Mouse (Mus musculus): ENCODE data around the gene Gimap8. TPM values are rescaled to one million over a fixed set of nuclear protein-coding genes. Genes with fewer than 3 reads are reported as not detected.

Gene Gimap8
- total and polyA plus RNA-seq, 3 experiments = 21.6 to 28.5 (median 27.5) TPM

GRCm38 (mm10) chr6:48610657-48611056 is 36.4 kb upstream of the Gimap8 start:
- no peaks in the 10 kb centered on the region for H3K27me3 ChIP-seq (replicated peaks)
- H3K4me3 ChIP-seq (replicated peaks in 1 of 3; ENCODE audit: low read depth in 2 of 3, low read length in 2 of 3, poor library complexity in 1 of 3) = no peak overlapping the region
- no peak overlapping the region for H3K9ac ChIP-seq (ENCODE audit: insufficient read depth, low read depth)
- TF ChIP-seq ZC3H11A (IDR thresholded peaks at IDR 0.05; ENCODE audit: low read depth, low read length) (no peak), RAD21 (IDR thresholded peaks at IDR 0.05; ENCODE audit: low read depth, low read length) (peak; percentile 0), USF1 (IDR thresholded peaks at IDR 0.05; ENCODE audit: low read depth, low read length) (no peak), CTCF (conservative IDR thresholded peaks at IDR 0.05 in 1 of 2, IDR thresholded peaks at IDR 0.05 in 1 of 2; ENCODE audit: low read depth in 2 of 2, low read length in 2 of 2) (0 out of 4 replicates have a peak, but pooled peaks of 1 of the 2 experiments have one; percentile 7)
- no peak for DNase-seq (ENCODE audit: extremely low read depth)
- dilution Hi-C loops (cut with MboI; ENCODE audit: extremely low pct_ligation_motif_present, extremely low pct_unique_long_range_greater_than_20kb, low sequenced_read_pairs) (no loop called here), in situ Hi-C loops (cut with MboI; ENCODE audit: low pct_ligation_motif_present, low pct_unique_long_range_greater_than_20kb, low sequenced_read_pairs) (no loop called here)
- no peaks in the 10 kb centered on the region for H3K9me3 ChIP-seq (replicated peaks; ENCODE audit: low read length)
- H3K36me3 ChIP-seq (replicated peaks in 1 of 2; ENCODE audit: control insufficient read depth in 1 of 2, insufficient read depth in 1 of 2, low read length in 1 of 2) = peaks cover 13 to 63% of the 10 kb centered on the region in 2 experiments
- H3K4me1 ChIP-seq (ENCODE audit: control insufficient read depth in 1 of 2, insufficient read depth in 2 of 2) = peaks cover 0 to 12% of the 10 kb centered on the region in 2 experiments; a peak in 1 of 4 replicates
- H3K4me2 ChIP-seq (ENCODE audit: insufficient read depth, low read depth, poor library complexity, severe bottlenecking) = no peak overlapping the region
- no peak overlapping the region for H3K27ac ChIP-seq (ENCODE audit: insufficient read depth, low read depth)
- H3K79me2 ChIP-seq (replicated peaks; ENCODE audit: control insufficient read depth, extremely low read depth, insufficient read depth, poor library complexity, severe bottlenecking) = no peaks in the 10 kb centered on the region

GRCm38 (mm10) chr6:48613464-48613863 is 33.6 kb upstream of the Gimap8 start:
- Histone ChIP-seq H3K79me2 (replicated peaks; ENCODE audit: control insufficient read depth, extremely low read depth, insufficient read depth, poor library complexity, severe bottlenecking) (no peaks in the 10 kb centered on the region), H3K27me3 (replicated peaks) (no peaks in the 10 kb centered on the region), H3K4me1 (ENCODE audit: control insufficient read depth in 1 of 2, insufficient read depth in 2 of 2) (peaks cover 0 to 12% of the 10 kb centered on the region in 2 experiments; a peak in 1 of 4 replicates), H3K36me3 (replicated peaks in 1 of 2; ENCODE audit: control insufficient read depth in 1 of 2, insufficient read depth in 1 of 2, low read length in 1 of 2) (peaks cover 13 to 81% of the 10 kb centered on the region in 2 experiments), H3K9ac (ENCODE audit: insufficient read depth, low read depth) (no peak overlapping the region), H3K4me2 (ENCODE audit: insufficient read depth, low read depth, poor library complexity, severe bottlenecking) (no peak overlapping the region), H3K4me3 (replicated peaks in 1 of 3; ENCODE audit: low read depth in 2 of 3, low read length in 2 of 3, poor library complexity in 1 of 3) (no peak overlapping the region), H3K9me3 (replicated peaks; ENCODE audit: low read length) (no peaks in the 10 kb centered on the region), H3K27ac (ENCODE audit: insufficient read depth, low read depth) (no peak overlapping the region)
- dilution Hi-C loops (cut with MboI; ENCODE audit: extremely low pct_ligation_motif_present, extremely low pct_unique_long_range_greater_than_20kb, low sequenced_read_pairs) (no loop called here), in situ Hi-C loops (cut with MboI; ENCODE audit: low pct_ligation_motif_present, low pct_unique_long_range_greater_than_20kb, low sequenced_read_pairs) (no loop called here)
- TF ChIP-seq RAD21 (IDR thresholded peaks at IDR 0.05; ENCODE audit: low read depth, low read length) = no peak
- TF ChIP-seq SMC3 (IDR thresholded peaks at IDR 0.05; ENCODE audit: low read depth, low read length) = no peak
- TF ChIP-seq BHLHE40 (IDR thresholded peaks at IDR 0.05; ENCODE audit: low read depth, low read length) = peak; percentile 65
- TF ChIP-seq CTCF (conservative IDR thresholded peaks at IDR 0.05 in 1 of 2, IDR thresholded peaks at IDR 0.05 in 1 of 2; ENCODE audit: low read depth in 2 of 2, low read length in 2 of 2) = peak in 1 of 2 experiments; percentile 12; a peak in 1 of 4 replicates
- DNase-seq (ENCODE audit: extremely low read depth) = no peak

GRCm38 (mm10) chr6:48614756-48615155 is 32.3 kb upstream of the Gimap8 start:
- Histone ChIP-seq H3K79me2 (replicated peaks; ENCODE audit: control insufficient read depth, extremely low read depth, insufficient read depth, poor library complexity, severe bottlenecking) (no peaks in the 10 kb centered on the region), H3K9ac (ENCODE audit: insufficient read depth, low read depth) (no peak overlapping the region), H3K27ac (ENCODE audit: insufficient read depth, low read depth) (no peak overlapping the region), H3K27me3 (replicated peaks) (no peaks in the 10 kb centered on the region), H3K36me3 (replicated peaks in 1 of 2; ENCODE audit: control insufficient read depth in 1 of 2, insufficient read depth in 1 of 2, low read length in 1 of 2) (peaks cover 22 to 82% of the 10 kb centered on the region in 2 experiments), H3K4me2 (ENCODE audit: insufficient read depth, low read depth, poor library complexity, severe bottlenecking) (no peak overlapping the region), H3K4me1 (ENCODE audit: control insufficient read depth in 1 of 2, insufficient read depth in 2 of 2) (peaks cover 0 to 12% of the 10 kb centered on the region in 2 experiments; a peak in 1 of 4 replicates), H3K4me3 (replicated peaks in 1 of 3; ENCODE audit: low read depth in 2 of 3, low read length in 2 of 3, poor library complexity in 1 of 3) (no peak overlapping the region), H3K9me3 (replicated peaks; ENCODE audit: low read length) (no peaks in the 10 kb centered on the region)
- DNase-seq (ENCODE audit: extremely low read depth) = no peak
- TF ChIP-seq ZC3H11A (IDR thresholded peaks at IDR 0.05; ENCODE audit: low read depth, low read length) (no peak), UBTF (IDR thresholded peaks at IDR 0.05; ENCODE audit: low read depth, low read length) (no peak), USF2 (conservative IDR thresholded peaks at IDR 0.05; ENCODE audit: low read depth, low read length) (no peak), CHD2 (IDR thresholded peaks at IDR 0.05; ENCODE audit: low read length) (no peak), EP300 (IDR thresholded peaks at IDR 0.05; ENCODE audit: low read length) (no peak)
- dilution Hi-C loops (cut with MboI; ENCODE audit: extremely low pct_ligation_motif_present, extremely low pct_unique_long_range_greater_than_20kb, low sequenced_read_pairs) (no loop called here), in situ Hi-C loops (cut with MboI; ENCODE audit: low pct_ligation_motif_present, low pct_unique_long_range_greater_than_20kb, low sequenced_read_pairs) (loop anchor here (5.0 kb wide), 1 partner anchor 77 kb away; the partner anchor contains the start of gene Atp6v0e2)
